Mouse (Mus musculus) gastrocnemius, adult 2 months (tissue): ENCODE data around the gene Nr0b2. TPM values are rescaled to one million over a fixed set of nuclear protein-coding genes. Genes with fewer than 3 reads are reported as not detected.
"Not testable (repeated sequence)": the region's sequence is repeated elsewhere in the genome, so short reads cannot be mapped to it uniquely, and the experiment has no call there.

Source experiments
- DNase-seq: peaks from one replicate; pipeline ENCODE4 v3.0.0; 2022
- H3K27ac ChIP-seq: fragments of 200-600 bp; 2 replicates; pipeline ENCODE4 v1.8.1; 2022; ENCODE audit warnings: mild to moderate bottlenecking
- H3K4me3 ChIP-seq: fragments of 200-600 bp; 2 replicates; pipeline ENCODE4 v1.8.1; 2022; ENCODE audit warnings: mild to moderate bottlenecking, moderate library complexity
- CTCF ChIP-seq: fragments of 200-600 bp; IDR thresholded peaks from 2 replicates; pipeline ENCODE4 v1.8.1; 2022; ENCODE audit warnings: antibody characterized with exemption, mild to moderate bottlenecking, moderate library complexity
- intact Hi-C: fragments of 180-260 bp; cut with DNase I; formaldehyde crosslinking; loops from one replicate; pipeline ENCODE4 v1.15.1; 2025
- long read RNA-seq, 2 experiments: library from polyadenylated mRNA; stranded (forward); transcript quantifications; one replicate each; pipeline ENCODE4 v2.0.0; 2021
- total RNA-seq, 2 experiments: library from RNA; stranded (reverse); gene quantifications; 2 replicates each; pipeline ENCODE4 v1.2.3; 2021

Gene Nr0b2
- not detected for total RNA-seq
- long read RNA-seq, experiment 1, result 0 reads
- long read RNA-seq, experiment 2, partial matches to known transcripts, result 0 of 1 reads
- long read RNA-seq, experiment 2, other reads (novel, unspliced or antisense), result 0 of 1 reads

- intact Hi-C loops, result no loop called here
- DNase-seq, result no peak
- H3K4me3 ChIP-seq, result no peak within 1 kb of the TSS
- H3K27ac ChIP-seq, result no peak within 1 kb of the TSS
- TF ChIP-seq CTCF, result no peak
Measured at GRCm38 (mm10) chr4:133552768-133553447, at the start of gene Nr0b2. TSS of gene Nr0b2 (plus strand) at chr4:133553376.

- intact Hi-C loops, result no loop called here
- DNase-seq, result no peak
- TF ChIP-seq CTCF, result no peak
- Histone ChIP-seq H3K4me3 (no peak overlapping the region), H3K27ac (no peak overlapping the region)
Measured at GRCm38 (mm10) chr4:133504300-133504699, 48.9 kb upstream of the Nr0b2 start.

GRCm38 (mm10) chr4:133504755-133505485, 48.3 kb upstream of the Nr0b2 start:
- Histone ChIP-seq H3K4me3 (no peak overlapping the region), H3K27ac (no peak overlapping the region)
- DNase-seq, result no peak
- no peak for TF ChIP-seq CTCF
- intact Hi-C loops, result no loop called here

GRCm38 (mm10) chr4:133506573-133506972, 46.6 kb upstream of the Nr0b2 start:
- no peak for TF ChIP-seq CTCF
- intact Hi-C loops, result no loop called here
- Histone ChIP-seq H3K4me3 (no peak overlapping the region), H3K27ac (no peak overlapping the region)
- DNase-seq, result no peak

- Histone ChIP-seq H3K4me3 (no peak overlapping the region), H3K27ac (no peak overlapping the region)
- no peak for TF ChIP-seq CTCF
- no peak for DNase-seq
- intact Hi-C loops, result no loop called here
Measured at GRCm38 (mm10) chr4:133508990-133509389, 44.2 kb upstream of the Nr0b2 start.

- intact Hi-C loops, result loop anchor here (5.0 kb wide), 1 partner anchor 34 kb away; no protein-coding TSS in a partner anchor
Measured at GRCm38 (mm10) chr4:133511050-133511449, 42.1 kb upstream of the Nr0b2 start.

GRCm38 (mm10) chr4:133512511-133512910, 40.7 kb upstream of the Nr0b2 start:
- H3K27ac ChIP-seq, DNase-seq, H3K4me3 ChIP-seq: not testable (repeated sequence)
- intact Hi-C loops, result loop anchor here (2.0 to 5.0 kb wide), 2 partner anchors 35 to 90 kb away; no protein-coding TSS in a partner anchor

More at GRCm38 (mm10) chr4:133511050-133511449, 42.1 kb upstream of the Nr0b2 start:
- no peak overlapping the region for H3K4me3 ChIP-seq
- no peak for TF ChIP-seq CTCF
- no peak for DNase-seq
- no peak overlapping the region for H3K27ac ChIP-seq

- TF ChIP-seq CTCF, result peak; percentile 95
- H3K4me3 ChIP-seq, result no peak overlapping the region
Measured at GRCm38 (mm10) chr4:133512972-133513371, 40.2 kb upstream of the Nr0b2 start.

GRCm38 (mm10) chr4:133518601-133519368, 34.4 kb upstream of the Nr0b2 start, which contains the start of gene Kdf1:
TSS of gene Kdf1 (plus strand) at chr4:133518963.
- Histone ChIP-seq H3K4me3 (peak within 1 kb of the TSS; percentile 28), H3K27ac (no peak within 1 kb of the TSS)
- intact Hi-C loops, result no loop called here
- DNase-seq, result no peak
- TF ChIP-seq CTCF, result no peak

More at GRCm38 (mm10) chr4:133512972-133513371, 40.2 kb upstream of the Nr0b2 start:
- intact Hi-C loops, result loop anchor here (2.0 to 5.0 kb wide), 2 partner anchors 36 to 90 kb away; no protein-coding TSS in a partner anchor
- H3K27ac ChIP-seq, result no peak overlapping the region
- DNase-seq, result peak; percentile 76

- TF ChIP-seq CTCF, result no peak
- intact Hi-C loops, result no loop called here
Measured at GRCm38 (mm10) chr4:133519369-133519665, 33.9 kb upstream of the Nr0b2 start.

GRCm38 (mm10) chr4:133521502-133521901, 31.7 kb upstream of the Nr0b2 start:
- no peak overlapping the region for H3K27ac ChIP-seq
- no peak overlapping the region for H3K4me3 ChIP-seq
- no peak for TF ChIP-seq CTCF
- intact Hi-C loops, result no loop called here
- DNase-seq, result no peak

More at GRCm38 (mm10) chr4:133519369-133519665, 33.9 kb upstream of the Nr0b2 start:
- Histone ChIP-seq H3K27ac (no peak overlapping the region), H3K4me3 (peak overlapping the region; percentile 28)
- DNase-seq, result no peak

- Histone ChIP-seq H3K4me3 (no peak overlapping the region), H3K27ac (no peak overlapping the region)
- DNase-seq, result no peak
- intact Hi-C loops, result no loop called here
- TF ChIP-seq CTCF, result no peak
Measured at GRCm38 (mm10) chr4:133527788-133528187, 25.4 kb upstream of the Nr0b2 start.
